Mouse (Mus musculus): Measurements from ENCODE around the gene 1700014D04Rik.
"Not testable (repeated sequence)": the region's sequence is repeated elsewhere in the genome, so short reads cannot be mapped to it uniquely, and the experiment has no call there.

Gene 1700014D04Rik

DNA sequence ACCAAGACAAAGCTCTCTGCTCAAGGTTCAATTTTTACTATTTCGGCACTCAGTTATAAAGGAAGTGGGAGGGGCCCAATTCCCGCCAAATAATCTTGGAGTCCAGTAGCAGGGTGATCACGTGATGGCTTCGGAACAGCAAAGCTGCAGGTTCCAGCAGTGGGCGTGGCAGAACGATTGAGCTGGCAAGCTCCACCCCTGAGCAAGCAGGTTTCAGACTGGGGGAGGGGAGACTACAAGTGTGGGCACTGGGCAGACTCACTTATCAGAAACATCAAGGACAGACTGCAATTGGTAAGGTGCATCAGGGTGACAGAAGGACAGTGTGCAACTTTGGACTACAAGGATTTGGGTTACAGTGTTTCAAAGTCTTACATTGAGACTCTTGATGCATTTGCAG is 12.2 kb downstream of the 1700014D04Rik start:
- DNase-seq: peak; percentile 91

GRCm38 (mm10) chr13:59733936-59734335 is 12.6 kb downstream of the 1700014D04Rik start:
- DNase-seq: no peak

GRCm38 (mm10) chr13:59731652-59732051 is 14.9 kb downstream of the 1700014D04Rik start, which contains the start of gene Spata31d1d:
Gene Spata31d1d, minus strand, starts transcription at chr13:59731752.
- no peak for DNase-seq

GRCm38 (mm10) chr13:59728378-59729093 is 18.0 kb downstream of the 1700014D04Rik start:
- DNase-seq: peak; percentile 96

DNA sequence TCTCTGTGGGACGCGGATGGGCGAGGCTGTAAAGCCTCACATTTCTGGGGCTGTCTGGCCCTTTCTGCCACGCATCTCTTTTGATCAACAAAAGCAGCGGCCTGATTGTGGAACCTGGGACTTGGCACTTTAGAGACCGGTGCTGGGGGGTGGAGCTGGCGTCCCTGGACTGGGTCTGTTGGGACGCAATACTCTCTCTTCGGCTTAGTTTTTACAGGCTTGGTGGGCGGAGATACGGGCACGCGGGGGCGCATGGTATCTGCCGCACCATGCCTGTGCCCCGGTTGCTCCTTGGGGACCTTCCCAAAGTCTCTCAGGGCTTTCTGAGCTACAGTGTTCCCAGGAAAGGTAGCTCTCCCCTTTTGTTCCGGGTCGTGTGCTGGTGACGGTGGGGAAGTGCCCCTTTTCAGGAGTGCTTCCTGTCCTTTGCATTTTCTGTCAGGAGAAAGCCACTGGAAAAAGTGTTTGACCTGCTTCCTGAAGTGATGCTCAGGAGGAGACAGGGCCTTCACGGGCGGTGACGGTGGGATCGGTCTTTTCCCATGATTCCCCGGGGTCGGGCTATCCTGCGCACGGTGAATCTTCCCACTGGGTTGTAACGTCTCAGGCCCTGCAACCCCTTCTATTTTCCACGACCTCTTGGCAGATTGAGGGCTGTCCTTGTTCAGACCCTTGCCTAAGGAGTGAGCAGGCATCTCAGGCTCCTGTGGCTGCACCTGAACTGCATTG is 20.2 kb downstream of the 1700014D04Rik start:
- DNase-seq: no peak

DNA sequence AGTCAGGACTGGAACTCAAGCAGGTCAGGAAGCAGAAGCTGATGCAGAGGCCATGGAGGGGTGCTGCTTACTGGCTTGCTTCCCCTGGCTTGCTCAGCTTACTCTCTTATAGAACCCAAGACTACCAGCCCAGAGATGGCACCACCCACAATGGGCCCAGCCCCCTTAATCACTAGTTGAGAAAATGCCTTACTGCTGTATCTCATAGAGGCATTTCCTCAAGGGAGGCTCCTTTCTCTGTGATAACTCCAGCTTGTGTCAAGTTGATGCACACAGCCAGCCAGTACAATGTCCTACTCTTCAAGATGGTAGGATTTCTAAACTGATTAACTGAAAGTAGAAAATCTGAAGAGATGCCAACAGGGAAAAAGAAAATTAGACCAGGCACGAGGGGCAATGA is 24.5 kb downstream of the 1700014D04Rik start:
- DNase-seq: not testable (repeated sequence)

GRCm38 (mm10) chr13:59719475-59719874 is 27.1 kb downstream of the 1700014D04Rik start:
- no peak for DNase-seq

DNA sequence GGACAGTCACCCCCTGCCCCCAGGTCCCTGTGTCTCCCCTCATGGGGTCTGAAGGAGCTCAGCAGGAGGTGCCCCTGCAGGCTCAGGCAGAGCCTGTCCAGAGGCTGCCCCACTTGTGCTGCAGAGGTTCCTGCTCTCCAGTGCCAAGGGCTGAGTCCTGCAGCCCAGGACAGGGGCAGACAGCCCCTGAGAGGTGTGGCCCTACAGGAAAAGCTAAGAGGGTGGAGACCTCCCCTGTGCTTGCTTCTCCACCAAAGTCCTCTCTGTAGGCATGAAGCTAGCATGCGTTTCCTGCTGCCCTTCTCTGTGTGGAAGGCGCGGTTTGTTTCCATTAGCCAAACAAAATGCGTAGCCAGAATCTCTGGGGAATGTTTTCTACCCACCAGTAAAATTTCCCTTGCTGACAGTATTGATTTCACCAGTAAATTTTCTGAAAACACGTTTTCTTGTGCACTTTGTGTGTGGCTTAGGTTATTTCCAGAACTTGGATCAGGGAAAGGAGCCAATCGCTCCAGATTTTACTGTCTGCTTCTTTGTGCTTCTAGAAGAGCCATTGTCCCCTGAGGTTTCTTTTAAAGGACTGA is 27.6 kb downstream of the 1700014D04Rik start:
- DNase-seq: peak; percentile 97

DNA sequence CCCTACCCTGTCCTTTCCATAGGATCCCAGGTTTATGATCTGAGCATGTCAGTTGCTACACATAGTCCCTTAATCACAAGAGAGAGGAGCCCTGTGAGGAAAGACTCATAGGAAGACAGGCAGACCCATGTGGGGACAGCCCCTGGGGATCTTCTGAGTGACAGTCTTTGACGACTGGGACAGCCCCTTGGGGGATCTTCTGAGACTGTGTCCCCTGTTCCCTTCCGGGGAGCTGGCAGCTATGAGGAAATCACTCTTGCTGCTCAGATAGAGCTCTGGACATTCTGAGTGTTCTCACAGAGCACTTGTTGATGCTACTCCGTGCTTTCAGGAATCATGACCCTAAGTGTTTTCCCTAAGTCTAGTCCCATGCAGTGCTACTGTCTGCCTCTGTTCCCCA is 32.8 kb downstream of the 1700014D04Rik start:
- no peak for DNase-seq

- DNase-seq: not testable (repeated sequence)
Measured at GRCm38 (mm10) chr13:59711984-59712383, 34.6 kb downstream of the 1700014D04Rik start, which contains the start of gene Spata31d1b. Gene Spata31d1b, plus strand, starts transcription at chr13:59712284.

DNA sequence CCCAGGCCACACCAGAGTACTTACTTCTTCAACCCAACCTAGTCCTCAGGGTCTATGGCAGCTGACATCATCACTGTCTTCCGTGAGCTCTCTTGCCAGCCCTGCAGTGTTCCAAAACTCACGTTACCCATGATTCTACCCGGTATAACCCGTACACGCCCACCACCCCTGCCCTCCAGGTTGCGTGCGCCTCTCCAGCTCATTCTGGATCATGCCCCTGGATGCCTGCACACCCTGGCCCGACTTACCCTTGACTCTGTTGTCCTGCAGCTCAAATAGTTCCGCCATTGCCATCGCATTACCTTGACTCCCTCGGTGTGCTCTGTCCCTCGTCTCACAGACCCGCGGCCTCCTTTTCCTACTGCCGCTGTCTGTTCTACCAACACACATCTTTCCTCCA is 36.3 kb downstream of the 1700014D04Rik start, which contains the start of gene Spata31d1a:
Gene Spata31d1a, minus strand, starts transcription at position 101 of the 400 bp plus-strand sequence.
- DNase-seq: no peak

- peak; percentile 93 for DNase-seq
Measured at GRCm38 (mm10) chr13:59704562-59704961, 42.0 kb downstream of the 1700014D04Rik start.

DNA sequence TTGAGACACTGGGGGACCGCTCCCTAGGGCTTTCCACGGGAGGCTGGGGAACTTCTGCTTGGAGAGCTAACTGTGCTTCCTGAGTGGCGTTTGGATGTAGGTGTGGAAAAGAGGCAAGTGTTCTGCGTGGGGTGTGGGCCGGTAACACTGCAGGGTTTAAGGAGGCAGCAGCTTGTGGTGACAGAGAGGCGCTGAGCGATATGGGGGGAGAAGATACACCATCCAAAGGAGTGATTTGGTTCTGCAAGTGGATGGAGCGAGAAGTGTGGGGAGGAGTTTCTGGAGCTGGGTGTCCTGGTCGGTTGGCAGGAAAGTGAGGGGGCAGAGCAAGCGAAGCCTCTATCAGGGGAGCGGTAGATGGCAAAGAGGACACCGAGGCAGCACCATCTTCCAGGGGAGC is 43.0 kb downstream of the 1700014D04Rik start:
- DNase-seq: no peak

DNA sequence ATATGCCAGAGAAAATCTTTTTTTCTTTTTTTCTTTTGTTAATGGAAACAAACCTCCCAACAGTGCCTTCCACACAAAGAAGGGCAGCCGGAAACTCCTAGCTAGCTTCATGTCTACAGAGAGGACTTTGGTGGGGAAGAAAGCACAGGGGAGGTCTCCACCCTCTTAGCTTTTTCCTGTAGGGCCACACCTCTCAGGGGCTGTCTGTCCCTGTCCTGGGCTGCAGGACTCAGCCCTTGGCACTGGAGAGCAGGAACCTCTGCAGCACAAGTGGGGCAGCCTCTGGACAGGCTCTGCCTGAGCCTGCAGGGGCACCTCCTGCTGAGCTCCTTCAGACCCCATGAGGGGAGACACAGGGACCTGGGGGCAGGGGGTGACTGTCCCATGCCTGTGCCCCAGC is 46.4 kb downstream of the 1700014D04Rik start:
- DNase-seq: not testable (repeated sequence)

GRCm38 (mm10) chr13:59699131-59699530 is 47.4 kb downstream of the 1700014D04Rik start:
- DNase-seq: no peak

GRCm38 (mm10) chr13:59695781-59696180 is 50.8 kb downstream of the 1700014D04Rik start:
- DNase-seq: no peak

DNA sequence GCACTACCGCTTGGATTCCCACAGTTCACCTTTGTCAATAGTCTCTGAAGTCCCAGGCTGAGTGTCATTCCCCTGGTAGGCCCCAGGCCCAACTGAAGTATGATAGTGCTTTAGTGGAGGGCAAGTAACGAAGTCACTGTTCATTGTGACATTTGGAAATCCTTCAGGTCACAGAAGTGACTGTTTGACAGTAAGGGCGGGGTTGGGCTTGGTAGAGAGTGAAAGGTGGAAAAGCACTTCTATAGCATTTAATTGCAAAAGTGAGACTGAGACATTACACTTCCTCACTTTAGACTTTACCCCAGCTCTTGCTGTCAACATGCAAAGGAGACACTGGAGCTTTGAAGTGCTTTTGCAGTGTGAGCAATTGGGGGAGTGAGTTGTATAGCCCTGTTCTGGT is 52.5 kb downstream of the 1700014D04Rik start, which contains the start of gene 4921517D22Rik:
Gene 4921517D22Rik, minus strand, starts transcription at position 101 of the 400 bp plus-strand sequence.
- no peak for DNase-seq

DNA sequence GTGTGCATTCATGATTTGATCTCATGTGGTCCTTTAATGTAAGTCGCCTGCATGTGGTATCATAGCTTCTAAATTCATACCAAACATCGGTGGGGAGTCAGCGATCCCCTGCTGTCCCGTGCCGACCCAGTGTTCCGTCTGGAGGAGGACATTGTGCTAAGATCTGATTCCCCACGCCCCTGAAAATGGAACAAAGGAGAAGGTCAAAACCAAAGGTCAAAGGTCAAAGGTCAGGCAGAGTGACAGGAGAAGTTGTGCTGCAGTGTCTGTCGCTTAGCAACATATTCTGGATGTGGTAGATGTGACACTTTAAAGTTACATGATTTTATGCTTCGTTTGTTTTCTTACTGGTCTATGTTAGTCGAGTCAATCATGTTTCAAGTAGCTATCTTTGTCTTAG is 55.1 kb downstream of the 1700014D04Rik start:
- DNase-seq: no peak
